9 mouse cellular contexts compared by ENCODE assay signal in the genomic region with DNA sequence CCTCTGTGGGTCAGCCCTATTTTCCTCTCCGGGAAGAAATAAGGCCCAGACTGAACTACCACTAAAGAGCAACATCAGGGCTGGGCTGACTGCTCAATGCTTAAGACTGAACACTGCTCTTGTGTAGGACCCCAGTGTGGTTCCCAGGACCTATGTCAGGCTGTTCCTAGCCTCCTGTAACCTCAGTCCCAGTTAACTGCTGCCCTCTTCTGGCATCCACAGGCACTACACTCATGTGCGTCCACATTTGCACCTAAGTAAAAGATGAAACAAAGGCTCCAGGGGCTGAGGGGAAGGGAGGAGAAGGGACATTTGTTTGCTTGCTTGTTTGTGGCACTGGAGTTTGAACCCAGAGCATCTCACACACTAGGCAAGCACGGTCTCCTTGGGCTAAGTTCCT. TPM values are rescaled to one million over a fixed set of nuclear protein-coding genes. Genes with fewer than 3 reads are reported as not detected.
DNase-seq lines count a peak whose midpoint lies in the region; ATAC-seq lines count a peak whose summit lies in the region.
"Had no signal": no experiment of that assay in that cellular context is flagged by ENCODE, and none has a peak within 500 bp of the region (broad histone marks: within the 10 kb centered on the region; RNA-seq: fewer than 3 reads in every experiment).

No protein-coding gene starts in this region.

- ATAC-seq in midbrain, embryonic 15.5 days (replicated peaks), result no peak

- DNase-seq in adrenal gland, postnatal 25 days, result peak; percentile 10
- no peak for DNase-seq in adrenal gland, adult 2 months
- DNase-seq in midbrain, embryonic 10.5 days (ENCODE audit: low spot score), result peak; percentile 30
- DNase-seq in c-Kit-positive CD71-negative TER-119-negative erythroid progenitor cells, embryonic 14.5 days (ENCODE audit: low read depth), result peak; percentile 14
- DNase-seq in lung, postnatal 36 days, result peak; percentile 40
- DNase-seq in cerebellum, postnatal 25 days, result no peak
- DNase-seq in yolk sac, embryonic 10.5 days (ENCODE audit: low spot score), result no peak

- H3K4me1 ChIP-seq in midbrain, embryonic 10.5 days, result peaks cover 22% of the 10 kb centered on the region
- H3K4me1 ChIP-seq in midbrain, embryonic 15.5 days, result peaks cover 14% of the 10 kb centered on the region

- H3K9ac ChIP-seq in midbrain, embryonic 15.5 days, result no peak overlapping the region
- H3K9ac ChIP-seq: lung, embryonic 15.5 days had no signal

- H3K27ac ChIP-seq in midbrain, embryonic 10.5 days (replicated peaks), result no peak overlapping the region
- no peak overlapping the region for H3K27ac ChIP-seq in midbrain, embryonic 15.5 days
- H3K27ac ChIP-seq: lung, embryonic 15.5 days had no signal

- H3K4me3 ChIP-seq in midbrain, embryonic 10.5 days, result no peak overlapping the region
- no peak overlapping the region for H3K4me3 ChIP-seq in midbrain, embryonic 15.5 days
- H3K4me3 ChIP-seq: lung, embryonic 15.5 days had no signal

- H3K27me3 ChIP-seq in midbrain, embryonic 10.5 days (ENCODE audit: low read depth, poor library complexity, severe bottlenecking), result peaks cover 11% of the 10 kb centered on the region
- H3K27me3 ChIP-seq in midbrain, embryonic 15.5 days (replicated peaks), result no peaks in the 10 kb centered on the region

- 0 out of 2 replicates have a peak, but pooled peaks cover 5% of the 10 kb centered on the region for H3K9me3 ChIP-seq in midbrain, embryonic 10.5 days (replicated peaks)
- no peaks in the 10 kb centered on the region for H3K9me3 ChIP-seq in midbrain, embryonic 15.5 days
- H3K9me3 ChIP-seq: lung, embryonic 15.5 days had no signal

- H3K36me3 ChIP-seq in midbrain, embryonic 10.5 days, result no peaks in the 10 kb centered on the region
- H3K36me3 ChIP-seq in midbrain, embryonic 15.5 days (replicated peaks), result no peaks in the 10 kb centered on the region
- H3K36me3 ChIP-seq: lung, embryonic 15.5 days had no signal

- WGBS in midbrain, embryonic 10.5 days, result 80% methylated on average over 3 of the region's 3 CpGs
- 77% methylated on average over 3 of the region's 3 CpGs for WGBS in midbrain, embryonic 15.5 days

- no peak overlapping the region for H3K4me2 ChIP-seq in midbrain, embryonic 15.5 days

RNA-seq across cellular contexts. Expression of a gene that starts 39.8 kb away (rescaled TPM):
- 10.0 and 13.1 TPM in 2 replicates for total RNA-seq in adrenal gland, postnatal 25 days (2021)
- 10 to 100 TPM; 11.0 to 14.7 TPM for total RNA-seq in adrenal gland, adult 2 months (2021)
- polyA plus RNA-seq in adrenal gland, adult 2 months (2012; rRNA removed), result 23.2 and 24.4 TPM in 2 replicates
- polyA plus RNA-seq in midbrain, embryonic 10.5 days (2016; fragmentation: Nextera tagmentation; extraction: Ambion mirVana), result 24.2 and 25.7 TPM in 2 replicates
- polyA plus RNA-seq in midbrain, embryonic 15.5 days (2015; fragmentation: Nextera tagmentation; extraction: Ambion mirVana), result 6.1 and 7.2 TPM in 2 replicates

Comparison
In these comparisons a context has a peak if more than half of its experiments do, and no peak if none do; other contexts are left out.
1. DNase-seq: peak in adrenal gland, postnatal 25 days (single experiment), midbrain, embryonic 10.5 days (single experiment), c-Kit-positive CD71-negative TER-119-negative erythroid progenitor cells, embryonic 14.5 days (single experiment) and lung, postnatal 36 days (single experiment); none in adrenal gland, adult 2 months (single experiment), cerebellum, postnatal 25 days (0 of 2) and yolk sac, embryonic 10.5 days (single experiment).